Mouse (Mus musculus) megakaryocyte progenitor cell, adult 5-6 weeks (primary cell): ENCODE results near the gene Agap1. TPM values are rescaled to one million over a fixed set of nuclear protein-coding genes. Genes with fewer than 3 reads are reported as not detected.
A peak's percentile ranks its signal among the peaks of the same experiment; 100 is the strongest.

Experiments used
- ATAC-seq: replicated peaks from 2 replicates; pipeline ENCODE4 v1.8.0; 2016; ENCODE audit warnings: mild to moderate bottlenecking, moderate TSS enrichment, inconsistent platforms; ENCODE audit not compliant: poor library complexity
- total RNA-seq, 2 experiments: library from RNA; stranded (forward) in 1 of 2; stranded (reverse) in 1 of 2; fragments of 157-497, 149-512 nt in 1 of 2; fragments of 200-1000 nt in 1 of 2; gene quantifications; 2 replicates each; pipeline versions ENCODE4 v1.2.3 to v1.2.4; 2015 to 2017

Gene Agap1
- total RNA-seq, 2 experiments from 2014 or later, result 6.8 to 9.4 TPM

DNA sequence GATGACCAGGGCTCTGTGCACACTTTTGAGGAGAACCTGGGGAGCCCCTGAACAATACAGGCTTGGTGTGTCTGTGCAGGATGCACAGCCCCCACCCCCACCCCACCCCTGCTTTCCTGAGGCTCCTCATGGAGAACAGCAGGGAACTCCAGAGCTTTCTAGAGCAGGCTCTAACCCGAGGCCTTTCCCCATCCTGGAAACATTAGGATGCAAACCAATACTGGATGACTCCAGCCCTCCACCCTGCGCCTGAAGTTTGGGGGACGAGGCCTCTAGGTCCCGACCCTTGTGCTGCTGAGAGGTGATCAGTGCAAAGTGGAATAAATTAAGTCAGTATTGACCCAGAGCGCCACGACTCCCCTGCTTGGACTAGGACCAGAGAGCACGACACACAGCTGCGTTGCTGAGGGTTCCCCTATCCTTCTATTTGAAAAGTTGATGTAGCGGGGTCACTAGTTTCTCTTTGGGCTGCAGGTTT is 472.0 kb downstream of the Agap1 start:
- no peak for ATAC-seq

DNA sequence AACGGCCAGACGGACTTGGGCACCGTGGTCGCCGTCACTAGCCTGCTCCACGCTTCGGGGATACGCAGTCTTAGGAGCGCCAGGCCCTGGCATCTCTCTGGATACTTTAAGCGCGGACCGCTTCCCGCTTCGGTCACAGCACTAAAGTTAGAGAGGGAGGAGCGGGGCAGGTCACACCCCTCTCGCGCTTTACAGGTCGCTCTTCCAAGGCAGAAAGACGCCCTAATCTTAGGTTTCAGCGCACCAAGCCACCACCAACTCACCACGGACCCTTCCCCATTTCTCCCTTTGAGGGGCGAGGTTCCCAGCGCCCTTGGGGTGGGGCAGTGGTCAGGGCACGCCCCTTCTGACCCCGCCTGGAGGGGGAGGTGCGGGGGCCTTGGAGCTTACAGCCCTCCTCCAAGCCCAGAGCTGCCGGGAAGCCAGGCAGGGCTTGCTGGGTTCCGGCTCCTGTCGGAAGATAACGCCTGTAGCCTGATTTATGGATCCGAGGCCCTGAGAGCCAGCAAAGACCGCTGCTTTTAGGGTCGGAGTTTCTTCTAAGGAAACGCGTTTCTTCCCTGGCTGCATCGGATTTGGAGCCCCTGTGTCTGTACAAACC is 472.6 kb downstream of the Agap1 start:
- ATAC-seq, result peak; percentile 48

DNA sequence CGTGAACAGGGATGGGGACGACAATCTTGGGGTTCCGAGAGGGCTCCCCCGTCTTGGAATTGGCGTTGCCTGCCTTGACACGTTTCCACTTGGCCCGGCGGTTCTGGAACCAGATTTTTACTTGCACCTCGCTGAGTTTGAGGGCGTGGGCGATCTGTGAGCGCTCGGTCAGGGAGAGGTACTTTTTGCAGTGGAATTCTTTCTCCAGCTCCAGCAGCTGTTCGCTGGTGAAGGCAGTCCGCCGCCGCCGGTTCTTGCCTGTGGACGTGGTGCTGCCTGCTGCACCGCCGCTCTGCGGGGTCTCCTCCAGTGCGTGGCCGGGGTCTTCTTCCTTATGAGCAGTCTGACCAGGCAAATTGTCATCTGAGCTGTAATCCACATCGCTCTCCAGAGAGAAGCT is 474.1 kb downstream of the Agap1 start:
- no peak for ATAC-seq

DNA sequence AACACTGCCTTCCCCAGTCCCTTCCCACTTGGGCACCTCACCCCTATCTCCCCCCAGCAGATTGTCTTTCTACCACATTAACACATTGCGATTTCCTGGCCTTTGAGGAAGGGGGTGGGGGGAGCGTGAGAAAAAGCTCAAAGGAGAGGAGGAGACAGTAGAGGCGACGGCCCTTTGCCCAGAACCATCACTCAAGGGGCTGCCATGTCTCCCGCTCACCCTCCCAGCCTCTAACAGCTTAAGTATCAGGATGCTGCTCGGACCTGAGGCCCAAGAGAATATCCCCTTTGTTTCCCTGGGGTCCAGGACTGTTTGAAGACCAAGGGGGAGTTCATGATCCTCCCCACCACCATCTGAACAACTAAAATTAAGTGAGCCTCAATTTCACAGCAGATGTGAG is 474.6 kb downstream of the Agap1 start:
- ATAC-seq, result no peak

DNA sequence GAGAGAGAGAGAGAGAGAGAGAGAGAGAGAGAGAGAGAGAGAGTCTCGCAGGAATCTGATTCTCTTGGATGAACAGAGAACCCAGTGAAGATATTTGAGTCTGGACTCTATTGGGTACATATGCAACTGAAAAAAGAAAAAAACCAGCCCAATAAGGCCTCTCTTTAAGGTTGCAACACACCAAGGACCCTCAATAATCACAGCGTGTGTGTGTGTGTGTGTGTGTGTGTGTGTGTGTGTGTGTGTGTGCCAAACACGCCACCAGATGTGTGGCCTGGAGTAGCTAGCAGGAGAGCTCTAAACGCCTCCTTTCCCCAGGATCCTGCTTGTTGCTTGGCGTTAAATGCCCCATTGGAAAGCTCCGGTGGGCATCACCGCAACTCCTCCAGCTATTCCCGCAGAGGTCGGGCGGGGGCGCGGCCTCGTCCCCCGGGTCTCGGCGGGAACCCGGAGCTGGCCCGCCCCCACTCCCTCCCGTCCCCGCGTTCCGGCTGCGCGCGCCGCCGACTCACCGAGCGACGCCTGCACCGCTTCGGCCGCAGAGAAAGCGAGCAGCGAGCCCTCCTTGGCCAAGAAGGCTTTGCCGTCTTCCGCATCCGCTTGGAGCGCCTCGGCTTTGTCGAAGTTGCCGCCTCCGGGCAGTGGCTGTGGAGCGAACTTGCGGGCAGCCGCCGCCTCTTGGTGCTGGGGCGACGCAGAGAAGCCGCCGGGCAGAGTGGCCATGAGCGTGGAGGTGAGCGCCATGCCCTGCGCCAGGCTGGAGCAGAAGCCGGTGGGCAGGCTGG is 475.3 kb downstream of the Agap1 start:
- peak; percentile 32; the same call in 1 of the 2 replicates for ATAC-seq

DNA sequence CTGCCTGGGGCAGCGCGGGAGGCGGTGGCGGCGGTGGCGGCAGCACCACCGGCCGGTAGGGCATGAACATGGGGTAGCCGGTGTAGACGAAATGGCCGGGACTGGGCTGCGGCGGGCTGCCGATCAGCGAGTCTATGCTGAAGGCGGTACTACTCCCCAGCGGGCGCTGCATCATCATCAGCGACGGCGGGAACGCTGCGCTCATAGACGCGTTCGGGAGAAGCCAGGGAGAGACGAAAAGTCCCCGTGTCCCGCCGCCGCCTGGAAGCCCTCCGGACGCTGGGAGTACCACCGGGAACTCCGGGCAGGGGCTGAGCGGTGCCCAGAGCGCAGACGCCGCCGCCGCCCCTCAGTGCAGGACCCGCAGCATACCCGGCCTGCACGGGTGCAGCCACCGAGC is 475.9 kb downstream of the Agap1 start:
- no peak for ATAC-seq

DNA sequence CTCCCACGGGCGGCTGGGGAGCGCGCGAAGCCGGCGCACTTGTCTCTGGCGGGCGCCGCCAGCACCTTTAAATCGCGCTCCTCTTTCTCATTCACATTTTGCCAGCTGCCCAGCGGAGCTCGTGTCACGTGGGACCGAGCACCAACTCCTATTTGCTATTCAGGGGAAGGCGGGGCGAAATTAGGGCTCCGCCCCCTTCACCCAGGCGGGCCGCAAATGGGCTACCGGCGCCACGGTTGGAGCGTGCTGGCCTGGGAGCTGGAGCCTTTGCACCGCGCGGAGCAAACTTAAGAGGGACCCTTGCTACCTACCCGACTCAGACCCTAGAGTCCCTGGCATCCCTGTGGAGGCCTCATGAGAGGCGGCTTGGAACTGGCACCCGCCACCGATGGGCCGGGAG is 476.5 kb downstream of the Agap1 start, which contains the start of gene Gbx2:
TSS of gene Gbx2 (minus strand) at position 60 of the 400 bp plus-strand sequence.
- peak; percentile 81 for ATAC-seq

DNA sequence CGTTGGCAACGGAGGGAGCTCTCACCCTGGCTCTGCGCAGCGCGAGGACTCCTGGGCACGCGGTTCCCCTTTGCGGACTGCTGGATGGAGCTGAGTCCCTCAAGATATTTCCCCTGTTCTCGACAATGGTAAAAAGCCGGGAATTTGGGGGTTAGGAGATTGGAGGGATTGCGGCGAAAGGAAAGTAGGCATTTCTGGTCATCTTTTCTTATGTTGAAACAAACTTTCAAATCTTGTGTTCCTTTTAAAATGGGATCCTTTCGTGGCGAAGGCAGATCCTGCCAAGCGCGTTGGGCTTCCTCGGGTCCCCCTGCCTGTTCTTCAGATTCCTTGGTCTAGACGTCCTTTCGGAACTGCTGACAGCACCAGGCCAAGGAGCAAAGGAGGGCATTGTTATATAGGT is 477.4 kb downstream of the Agap1 start:
- no peak for ATAC-seq

DNA sequence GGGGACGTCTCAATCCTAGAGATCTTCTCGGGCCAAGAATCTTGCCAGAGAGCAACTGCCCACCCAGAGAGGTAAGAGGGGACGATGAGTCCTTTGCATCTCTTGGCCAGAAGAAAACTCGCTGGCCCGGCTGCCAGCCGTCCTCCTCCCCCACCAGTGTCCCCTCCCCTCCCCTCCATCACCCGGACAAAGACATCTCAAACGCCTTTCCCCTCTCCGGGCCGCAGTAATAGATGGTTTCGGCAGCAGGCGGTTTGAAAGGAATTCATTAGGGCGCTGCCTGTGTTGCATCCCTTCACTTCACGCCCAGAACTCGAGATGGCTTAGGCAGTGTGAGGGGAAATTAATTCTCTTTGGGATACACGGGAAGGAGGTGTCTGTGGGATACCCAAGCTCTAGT is 478.0 kb downstream of the Agap1 start:
- ATAC-seq, result no peak

DNA sequence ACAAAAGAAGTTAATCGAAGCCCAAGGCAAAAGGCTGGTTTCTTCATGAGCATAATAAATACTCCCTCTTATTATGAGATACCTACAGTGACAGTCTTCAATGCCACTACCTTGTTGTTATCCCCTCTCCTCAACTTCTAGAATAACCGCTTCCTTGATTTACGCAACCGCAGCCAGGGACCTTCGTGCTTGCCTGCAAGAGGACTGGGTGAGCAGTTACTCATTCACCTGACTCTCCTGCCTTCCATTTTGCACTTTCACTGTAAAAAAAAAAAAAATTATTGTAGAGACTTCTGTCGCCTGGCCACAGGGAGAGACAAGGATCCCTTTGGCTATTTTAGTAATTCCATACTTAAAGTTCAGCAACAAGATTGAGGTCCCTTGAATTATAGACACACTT is 478.4 kb downstream of the Agap1 start:
- ATAC-seq, result no peak

DNA sequence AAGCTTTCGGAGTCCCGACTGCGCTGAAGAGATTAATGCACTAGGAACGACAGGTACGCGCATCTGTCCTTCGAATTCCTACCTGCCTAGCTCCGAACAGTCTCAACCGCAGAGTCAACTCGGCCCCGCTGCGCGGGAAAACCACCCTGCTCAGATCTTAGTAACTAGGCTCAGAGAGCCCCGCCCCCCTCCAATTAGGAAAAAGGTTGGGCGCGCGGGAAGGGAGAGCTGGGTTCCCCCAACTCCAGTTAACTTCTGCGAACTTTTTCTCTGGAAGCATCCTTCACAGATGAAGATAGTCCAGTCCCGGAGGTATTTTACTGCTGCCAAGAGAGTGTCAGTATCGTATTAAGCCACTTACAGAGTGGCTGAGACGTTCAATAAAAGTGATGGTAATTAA is 479.2 kb downstream of the Agap1 start:
- no peak for ATAC-seq

DNA sequence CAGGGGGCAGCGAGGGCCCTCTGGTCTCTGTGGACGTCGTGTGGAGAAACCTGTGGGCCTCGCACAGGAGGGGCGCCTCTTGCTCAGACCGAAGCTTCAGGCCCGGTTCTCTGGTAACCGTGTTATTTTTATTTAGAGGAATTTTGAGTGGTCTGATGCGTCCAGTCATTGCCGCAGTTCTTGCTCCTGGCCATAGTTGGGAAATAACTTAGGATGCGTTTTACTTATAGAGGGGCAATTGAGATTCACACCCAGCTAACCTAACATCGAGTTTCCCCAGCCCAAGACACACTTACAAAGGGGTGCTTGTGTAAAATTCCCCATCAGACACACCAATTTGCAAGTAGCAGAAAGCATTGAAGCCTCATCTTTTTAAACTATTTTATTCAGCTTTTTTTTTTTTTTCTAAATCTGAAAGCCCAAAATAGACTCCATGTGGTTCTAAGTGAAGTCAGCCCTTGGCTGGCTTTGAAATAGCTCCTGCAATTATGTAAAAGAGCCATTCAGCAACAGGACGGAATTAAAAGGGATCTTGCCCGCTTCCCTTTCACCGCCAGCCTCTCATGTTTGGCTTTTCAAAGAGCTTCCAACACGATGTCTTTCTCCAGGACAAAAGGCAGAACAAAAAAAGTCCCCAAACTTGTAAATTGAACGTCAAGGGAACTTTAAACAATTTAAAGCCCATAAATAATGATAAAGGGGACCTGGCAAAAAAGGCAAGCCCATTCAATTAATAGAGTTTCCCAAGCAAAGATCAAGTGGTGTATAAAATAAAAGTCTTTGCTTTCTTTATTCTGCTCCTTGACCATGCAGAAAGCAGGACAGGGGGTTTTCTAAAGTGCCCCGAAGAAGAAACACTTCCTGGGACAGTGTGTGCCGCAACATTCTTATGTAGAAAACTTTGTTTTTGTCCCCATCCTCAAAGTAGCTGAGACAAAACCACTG is 480.0 kb downstream of the Agap1 start:
- ATAC-seq, result no peak

DNA sequence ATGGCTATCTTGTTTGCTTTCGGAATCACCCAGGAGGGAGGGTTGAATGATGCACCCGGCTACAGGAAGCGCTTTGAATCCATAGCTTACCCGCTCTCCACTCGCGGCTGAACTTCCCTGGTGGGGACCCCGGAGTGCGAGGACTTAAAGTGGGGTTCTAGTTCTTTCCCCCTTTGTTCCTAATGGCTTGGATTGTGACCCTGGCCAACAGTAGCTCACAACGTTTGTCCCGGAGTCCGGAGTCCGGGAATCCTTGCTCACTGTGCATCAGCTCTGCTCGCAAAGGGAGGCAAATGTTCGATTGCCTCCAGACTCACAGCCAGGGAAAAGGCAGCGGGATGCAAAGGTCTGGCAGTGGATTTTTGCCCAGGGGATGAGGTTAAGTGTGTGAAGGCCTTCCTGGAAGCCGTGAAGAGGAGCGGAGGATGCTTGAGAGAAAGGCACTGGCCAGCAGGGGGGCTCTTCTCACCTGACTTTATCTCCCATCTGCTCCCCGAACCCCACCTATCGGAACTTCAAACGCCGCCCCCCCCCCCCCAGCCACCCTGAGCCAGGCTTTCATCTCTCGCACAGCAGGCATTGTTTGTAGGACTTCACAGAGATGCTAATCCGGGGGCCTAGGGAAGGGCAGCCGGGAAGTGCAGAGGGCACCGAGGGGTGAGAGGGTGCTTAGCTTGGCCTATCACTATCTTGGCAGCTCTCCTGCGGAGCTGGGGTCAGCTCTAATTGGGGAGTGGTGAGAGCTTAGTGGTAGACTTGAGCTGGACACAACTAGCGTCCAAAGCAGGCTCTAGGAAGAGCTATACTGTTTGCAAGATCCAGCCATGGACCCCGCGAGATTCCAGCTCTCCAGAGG is 481.1 kb downstream of the Agap1 start:
- ATAC-seq, result no peak

DNA sequence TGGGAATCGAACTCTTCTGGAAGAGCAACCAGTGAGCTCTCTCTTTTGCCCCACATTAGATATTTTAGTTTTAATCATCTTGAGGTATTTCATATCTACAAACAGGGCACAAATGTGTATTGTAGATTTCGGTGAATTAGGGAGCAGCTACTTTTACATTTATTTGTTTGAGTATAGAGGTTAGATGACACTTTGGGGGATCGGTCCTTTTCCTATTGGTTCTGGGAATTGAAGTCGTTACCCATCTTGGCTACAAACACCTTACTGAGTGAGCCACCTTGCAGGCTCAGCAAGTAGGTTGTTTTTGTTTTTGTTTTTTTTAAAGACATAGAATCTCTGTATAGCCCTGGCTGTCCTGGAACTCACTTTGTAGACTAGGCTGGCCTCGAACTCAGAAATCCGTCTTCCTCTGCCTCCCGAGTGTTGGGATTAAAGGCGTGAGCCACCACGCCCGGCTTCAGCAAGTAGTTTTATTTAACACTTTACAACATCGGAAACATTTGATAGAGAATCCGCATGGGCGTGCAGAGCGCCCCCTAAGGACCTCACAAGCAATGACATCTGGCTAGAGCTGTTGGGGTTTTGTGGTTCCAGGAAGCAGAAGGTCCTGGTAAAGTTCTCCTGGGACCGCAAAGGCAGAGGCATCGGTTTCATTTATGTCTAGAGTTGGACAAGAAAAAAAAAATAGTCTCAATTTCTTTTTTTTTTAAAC is 484.4 kb downstream of the Agap1 start:
- ATAC-seq, result peak; percentile 51

DNA sequence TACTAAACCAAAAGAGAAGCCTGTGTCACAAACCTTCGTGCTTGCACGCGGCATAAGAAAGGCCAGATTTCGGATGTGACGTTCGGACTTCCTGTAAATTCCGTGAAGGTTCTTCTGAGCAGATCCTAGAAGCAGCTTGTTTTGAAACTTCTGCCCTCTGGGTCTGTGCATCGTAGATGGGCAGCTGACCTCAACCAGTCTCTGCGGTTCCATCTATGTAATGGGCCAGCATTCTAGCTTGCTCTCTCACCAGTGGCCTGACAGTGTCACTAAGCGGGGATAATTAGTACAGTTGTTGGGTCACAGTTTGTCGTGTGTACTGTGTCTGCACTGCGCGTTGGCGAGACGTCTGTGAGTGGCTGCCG is 485.0 kb downstream of the Agap1 start:
- ATAC-seq, result peak; percentile 10; the same call in 1 of the 2 replicates

DNA sequence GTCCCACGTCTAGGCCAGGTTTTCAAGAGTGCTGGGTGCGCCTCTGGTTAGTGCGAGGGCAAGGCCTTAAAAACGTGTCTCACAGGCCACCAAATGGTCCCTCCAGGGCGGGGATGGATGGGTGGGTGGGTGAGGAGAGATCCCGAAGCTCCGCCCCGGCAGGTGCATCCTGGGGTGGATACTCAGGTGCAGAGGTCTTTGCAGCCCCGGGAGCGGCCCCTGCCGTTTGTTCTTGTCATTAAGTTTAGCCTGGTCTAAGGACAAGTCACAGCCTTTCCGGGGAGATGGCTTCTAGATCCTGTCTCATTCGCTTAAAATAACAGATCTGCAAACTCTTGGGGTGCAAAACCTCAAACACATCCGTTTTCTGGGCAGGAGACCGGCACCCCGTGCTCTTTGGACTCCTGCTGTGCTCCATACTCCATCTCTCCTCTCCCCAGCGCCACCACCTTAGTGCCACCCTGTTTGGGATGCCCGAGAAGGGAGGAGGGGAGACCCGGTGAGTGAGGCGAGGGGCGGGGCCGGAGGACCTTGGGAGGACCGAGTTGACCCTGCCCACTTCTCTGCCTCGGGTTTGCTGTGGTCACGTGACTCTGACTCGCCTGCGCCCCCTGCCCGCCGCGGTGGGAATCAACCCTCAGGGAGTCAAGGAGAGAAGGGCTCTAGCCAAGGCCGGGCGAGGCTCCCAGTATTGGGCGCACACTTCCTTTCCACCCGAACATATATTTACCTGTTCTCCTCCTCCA is 485.5 kb downstream of the Agap1 start:
- peak; percentile 89 for ATAC-seq

DNA sequence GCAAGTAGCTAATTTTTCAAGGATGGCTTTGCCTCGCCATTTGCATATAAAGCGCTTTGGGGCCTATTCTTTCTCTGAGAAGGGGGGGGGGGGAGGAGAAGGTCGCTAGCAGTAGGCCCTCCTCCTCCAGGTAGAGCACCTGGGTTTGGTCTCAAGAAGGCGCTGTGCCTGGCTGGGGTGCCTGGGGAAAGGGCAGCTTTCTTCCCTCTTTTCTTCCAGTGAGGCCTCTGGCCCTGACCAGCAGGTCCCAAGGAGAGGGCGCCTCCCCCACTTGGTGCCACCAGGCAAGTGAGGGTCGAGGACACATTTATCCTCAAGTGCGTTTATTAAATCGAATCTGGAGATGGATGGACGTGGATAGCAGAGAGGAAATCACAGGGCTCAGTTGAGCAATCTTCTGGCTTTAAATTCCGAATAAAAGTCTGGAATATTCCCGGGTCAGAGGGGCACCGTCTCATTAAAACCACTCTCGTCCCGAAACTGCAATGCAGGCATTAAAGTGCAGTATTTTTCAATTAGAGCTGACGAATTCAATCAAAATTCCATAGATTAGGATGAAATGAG is 486.4 kb downstream of the Agap1 start:
- no peak for ATAC-seq

DNA sequence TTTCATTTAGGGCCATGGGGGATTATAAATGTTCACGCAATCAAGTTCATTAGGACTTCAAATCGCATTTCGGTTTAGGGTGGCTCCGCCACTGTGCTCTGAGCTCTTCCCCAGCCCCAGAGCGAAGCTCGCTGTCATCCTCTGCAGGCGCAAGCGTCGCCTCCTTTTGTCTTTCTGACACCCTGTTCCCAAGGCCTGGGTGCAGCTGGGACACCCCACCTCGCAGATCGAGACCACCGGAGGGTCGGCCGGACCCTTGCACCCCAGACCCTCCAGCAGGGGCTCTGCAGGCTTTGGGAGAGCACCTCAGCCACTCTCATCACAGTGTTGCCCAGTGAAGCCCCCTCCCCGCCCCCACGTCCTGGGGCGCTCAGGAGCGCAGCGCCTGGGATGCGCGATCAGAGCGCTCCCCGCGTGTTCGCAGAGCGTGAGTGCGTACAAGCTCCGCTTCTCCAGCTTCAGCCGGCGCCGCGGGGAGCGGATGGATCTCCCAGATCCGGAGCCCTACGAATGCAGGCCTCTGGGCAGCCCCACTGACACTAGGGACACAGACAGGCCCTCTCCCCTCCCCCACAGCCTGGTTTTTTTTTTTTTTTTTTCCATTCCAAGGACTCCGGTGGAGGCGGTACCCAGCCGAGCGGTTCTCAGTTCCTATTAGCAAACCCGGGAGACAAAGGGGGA is 487.2 kb downstream of the Agap1 start:
- no peak for ATAC-seq
